Mouse (Mus musculus): ENCODE measurements around the gene Aarsd1. TPM values are rescaled to one million over a fixed set of nuclear protein-coding genes. Genes with fewer than 3 reads are reported as not detected.
"Not testable (repeated sequence)": the region's sequence is repeated elsewhere in the genome, so short reads cannot be mapped to it uniquely, and the experiment has no call there.

Gene Aarsd1
- total and polyA plus RNA-seq, 2 experiments from 2014 or later = 89.8 to 101 TPM

- H3K9me3 ChIP-seq (ENCODE audit: low read length) = no peaks in the 10 kb centered on the region
- no peak overlapping the region for H3K27ac ChIP-seq (ENCODE audit: low read depth, low read length)
- H3K36me3 ChIP-seq (ENCODE audit: insufficient read depth) = peaks cover 26% of the 10 kb centered on the region
- no peak for TF ChIP-seq CTCF (IDR thresholded peaks at IDR 0.05; ENCODE audit: low read depth)
- no peak overlapping the region for H3K4me3 ChIP-seq (ENCODE audit: low read depth, low read length)
- H3K9ac ChIP-seq = no peak overlapping the region
- no peak for ATAC-seq
- no peaks in the 10 kb centered on the region for H3K27me3 ChIP-seq (ENCODE audit: insufficient read depth, low read length)
- 86% methylated on average over 5 of the region's 5 CpGs for whole genome bisulfite sequencing
- H3K4me2 ChIP-seq (ENCODE audit: low read depth) = no peak overlapping the region
- H3K4me1 ChIP-seq (ENCODE audit: insufficient read depth) = no peaks in the 10 kb centered on the region
- no peak for DNase-seq
Observed at GRCm38 (mm10) chr11:101447786-101448185, 30.4 kb upstream of the Aarsd1 start.

- not testable (repeated sequence) for H3K4me3 ChIP-seq (ENCODE audit: low read depth, low read length); H3K9ac ChIP-seq; DNase-seq; ATAC-seq; H3K4me1 ChIP-seq (ENCODE audit: insufficient read depth); H3K9me3 ChIP-seq (ENCODE audit: low read length); H3K27ac ChIP-seq (ENCODE audit: low read depth, low read length); H3K4me2 ChIP-seq (ENCODE audit: low read depth); H3K27me3 ChIP-seq (ENCODE audit: insufficient read depth, low read length)
- H3K36me3 ChIP-seq (ENCODE audit: insufficient read depth) = peaks cover 26% of the 10 kb centered on the region
- WGBS = 86% methylated on average over 8 of the region's 8 CpGs
Observed at GRCm38 (mm10) chr11:101446860-101447259, 29.4 kb upstream of the Aarsd1 start.

DNA sequence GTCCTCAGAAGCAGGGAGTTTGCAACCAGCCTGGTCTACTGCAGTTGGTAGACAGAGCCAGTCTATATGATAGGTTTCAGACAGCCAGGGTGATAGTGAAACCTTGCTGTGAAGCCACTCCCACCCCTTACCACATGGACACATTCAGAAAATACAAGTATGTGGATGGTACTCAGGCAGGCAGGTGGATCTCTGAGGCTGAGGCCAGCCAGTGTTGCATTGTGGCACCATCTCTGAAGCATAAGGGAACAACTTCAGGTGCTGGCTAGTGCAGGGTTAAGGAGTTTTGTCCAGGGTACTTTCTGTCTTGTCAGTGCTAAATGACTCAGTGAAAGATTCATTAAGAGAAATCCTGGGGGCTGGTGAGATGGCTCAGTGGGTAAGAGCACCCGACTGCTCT, 28.9 kb upstream of the Aarsd1 start:
- Histone ChIP-seq H3K4me1 (ENCODE audit: insufficient read depth) (no peaks in the 10 kb centered on the region), H3K27me3 (ENCODE audit: insufficient read depth, low read length) (no peaks in the 10 kb centered on the region), H3K36me3 (ENCODE audit: insufficient read depth) (peaks cover 26% of the 10 kb centered on the region), H3K9ac (no peak overlapping the region), H3K27ac (ENCODE audit: low read depth, low read length) (no peak overlapping the region), H3K9me3 (ENCODE audit: low read length) (no peaks in the 10 kb centered on the region), H3K4me3 (ENCODE audit: low read depth, low read length) (no peak overlapping the region), H3K4me2 (ENCODE audit: low read depth) (no peak overlapping the region)
- DNase-seq (no peak), ATAC-seq (no peak)
- 95% methylated on average over 1 of the region's 1 CpGs for WGBS
- TF ChIP-seq CTCF (IDR thresholded peaks at IDR 0.05; ENCODE audit: low read depth) = no peak

- 1% methylated on average over 14 of the region's 14 CpGs for WGBS
- Histone ChIP-seq H3K4me3 (ENCODE audit: low read depth, low read length) (peak overlapping the region; percentile 74), H3K9me3 (ENCODE audit: low read length) (no peaks in the 10 kb centered on the region), H3K4me2 (ENCODE audit: low read depth) (peak overlapping the region; percentile 59), H3K27me3 (ENCODE audit: insufficient read depth, low read length) (no peaks in the 10 kb centered on the region), H3K4me1 (ENCODE audit: insufficient read depth) (no peaks in the 10 kb centered on the region), H3K36me3 (ENCODE audit: insufficient read depth) (peaks cover 26% of the 10 kb centered on the region), H3K9ac (peak overlapping the region; percentile 94), H3K27ac (ENCODE audit: low read depth, low read length) (peak overlapping the region; percentile 87)
- no peak for TF ChIP-seq CTCF (IDR thresholded peaks at IDR 0.05; ENCODE audit: low read depth)
- DNase-seq (no peak), ATAC-seq (0 out of 2 replicates have a peak, but pooled peaks have one; percentile 1)
Observed at GRCm38 (mm10) chr11:101442760-101443159, 25.3 kb upstream of the Aarsd1 start.

GRCm38 (mm10) chr11:101442127-101442693, 24.8 kb upstream of the Aarsd1 start, which contains the start of gene Rpl27:
Gene Rpl27 (plus strand): TSS chr11:101442298.
- Histone ChIP-seq H3K27ac (ENCODE audit: low read depth, low read length) (peak within 1 kb of the TSS; percentile 87), H3K27me3 (ENCODE audit: insufficient read depth, low read length) (no peaks in the 10 kb centered on the region), H3K9ac (peak within 1 kb of the TSS; percentile 94), H3K4me1 (ENCODE audit: insufficient read depth) (no peaks in the 10 kb centered on the region), H3K36me3 (ENCODE audit: insufficient read depth) (peaks cover 26% of the 10 kb centered on the region), H3K4me3 (ENCODE audit: low read depth, low read length) (peak within 1 kb of the TSS; percentile 74), H3K9me3 (ENCODE audit: low read length) (no peaks in the 10 kb centered on the region), H3K4me2 (ENCODE audit: low read depth) (peak within 1 kb of the TSS; percentile 59)
- DNase-seq = peak; percentile 99
- peak; percentile 98 for ATAC-seq
- peak; percentile 92 for TF ChIP-seq CTCF (IDR thresholded peaks at IDR 0.05; ENCODE audit: low read depth)
- WGBS = under 1% methylated on average over 42 of the region's 42 CpGs

GRCm38 (mm10) chr11:101441450-101442126, 24.2 kb upstream of the Aarsd1 start:
- Histone ChIP-seq H3K4me2 (ENCODE audit: low read depth) (peak overlapping the region; percentile 40), H3K4me3 (ENCODE audit: low read depth, low read length) (peak overlapping the region; percentile 31), H3K36me3 (ENCODE audit: insufficient read depth) (peaks cover 26% of the 10 kb centered on the region)
- H3K27me3 ChIP-seq (ENCODE audit: insufficient read depth, low read length); H3K9me3 ChIP-seq (ENCODE audit: low read length); H3K4me1 ChIP-seq (ENCODE audit: insufficient read depth); H3K9ac ChIP-seq; H3K27ac ChIP-seq (ENCODE audit: low read depth, low read length); DNase-seq; ATAC-seq: not testable (repeated sequence)
- 36% methylated on average over 15 of the region's 15 CpGs for WGBS

GRCm38 (mm10) chr11:101438006-101438405, 20.6 kb upstream of the Aarsd1 start:
- DNase-seq; ATAC-seq; H3K4me1 ChIP-seq (ENCODE audit: insufficient read depth); H3K4me2 ChIP-seq (ENCODE audit: low read depth); H3K27ac ChIP-seq (ENCODE audit: low read depth, low read length); H3K4me3 ChIP-seq (ENCODE audit: low read depth, low read length); H3K27me3 ChIP-seq (ENCODE audit: insufficient read depth, low read length); H3K9ac ChIP-seq; H3K9me3 ChIP-seq (ENCODE audit: low read length): not testable (repeated sequence)
- H3K36me3 ChIP-seq (ENCODE audit: insufficient read depth) = peaks cover 27% of the 10 kb centered on the region
- 55% methylated on average over 3 of the region's 3 CpGs for WGBS
